Mouse (Mus musculus): ENCODE results near the gene 4833439L19Rik.

The 4833439L19Rik gene

DNA sequence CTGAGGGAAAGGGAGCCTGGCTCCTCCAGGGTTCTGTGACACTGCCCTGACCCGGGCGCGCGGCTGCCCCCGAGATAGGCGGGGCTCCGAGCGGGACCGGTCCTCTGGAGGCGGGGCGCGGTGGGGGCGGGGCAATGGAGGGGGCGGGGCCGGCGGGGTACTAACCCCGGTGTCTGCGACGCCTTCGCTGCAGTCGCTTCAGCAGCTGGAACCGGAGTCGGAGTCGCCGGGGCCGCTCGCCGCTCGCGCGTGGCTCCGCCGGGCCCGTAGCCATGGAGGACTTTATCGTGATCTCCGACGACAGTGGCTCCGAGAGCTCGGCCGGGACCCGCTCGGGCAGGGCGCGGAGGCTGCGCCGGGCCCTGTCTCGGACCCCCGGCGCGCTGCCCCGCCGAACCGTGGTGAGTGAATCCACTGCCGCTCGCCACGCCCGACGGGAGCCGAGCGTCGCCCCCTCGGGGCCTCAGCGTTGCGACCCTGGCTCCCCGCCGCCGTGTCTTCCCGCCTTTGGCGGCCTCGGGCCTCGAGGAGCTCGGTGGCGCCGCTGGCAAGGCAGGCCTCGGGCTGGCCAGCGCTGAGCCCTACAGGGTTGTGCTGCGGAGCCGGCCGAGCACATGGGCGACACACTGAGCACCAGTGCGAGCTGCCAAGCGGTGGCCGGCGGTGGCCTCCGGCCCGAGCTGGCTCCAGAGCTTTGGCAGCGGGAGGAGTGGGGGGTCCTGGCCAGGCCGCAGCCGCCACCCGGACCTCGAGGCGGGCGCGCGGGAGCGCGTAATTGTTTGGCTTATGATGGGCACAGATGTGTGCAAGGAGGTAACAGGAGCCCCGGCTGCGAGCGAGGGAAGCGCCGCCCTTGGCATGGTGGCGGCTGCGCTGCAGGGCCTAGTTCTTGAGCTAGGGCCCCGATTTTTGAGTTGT lies 61.4 kb downstream of the 4833439L19Rik start, which contains the start of gene Simc1:
TSS of gene Simc1 (plus strand) at position 176 of the 918 bp plus-strand sequence.
- no peak for TF ChIP-seq GATA4 (IDR thresholded peaks at IDR 0.05; ENCODE audit: insufficient replicate concordance, low read length)

GRCm38 (mm10) chr13:54503278-54503603 lies 62.0 kb downstream of the 4833439L19Rik start:
- TF ChIP-seq GATA4 (IDR thresholded peaks at IDR 0.05; ENCODE audit: insufficient replicate concordance, low read length), result no peak

DNA sequence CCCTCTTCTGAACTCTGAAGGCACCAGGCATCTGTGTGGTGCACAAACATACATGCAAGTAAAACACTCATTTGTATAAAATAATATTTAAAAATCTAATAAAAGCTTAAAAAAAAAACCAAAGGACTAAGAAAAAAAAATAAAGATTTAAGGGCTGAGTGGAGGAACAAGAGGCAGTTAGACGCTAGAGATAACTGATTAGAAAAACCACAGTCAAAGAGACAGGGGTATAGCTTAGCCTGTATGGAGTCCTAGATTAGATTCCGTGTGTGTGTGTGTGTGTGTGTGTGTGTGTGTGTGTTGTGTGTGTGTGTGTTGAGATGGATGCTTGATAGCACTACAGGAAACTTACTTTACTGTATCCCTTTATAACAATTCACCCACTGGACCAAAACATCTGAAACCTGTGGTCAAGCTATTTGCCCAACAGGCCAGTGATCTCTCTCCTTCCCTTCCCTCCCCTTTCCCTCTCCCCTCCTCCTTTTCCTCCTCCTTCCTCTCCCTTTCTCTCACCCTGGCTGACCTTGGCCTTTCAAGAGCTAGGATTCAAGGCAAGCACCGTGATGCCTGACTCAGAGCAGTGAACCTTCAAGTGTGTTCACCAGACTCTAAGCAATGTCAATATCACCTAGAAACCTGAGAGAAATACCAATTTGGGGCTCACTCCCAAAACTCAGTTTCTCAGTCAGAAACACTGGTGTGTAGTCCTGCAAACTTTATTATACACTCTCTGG lies 63.1 kb downstream of the 4833439L19Rik start:
- no peak for TF ChIP-seq GATA4 (IDR thresholded peaks at IDR 0.05; ENCODE audit: insufficient replicate concordance, low read length)

- TF ChIP-seq GATA4 (IDR thresholded peaks at IDR 0.05; ENCODE audit: insufficient replicate concordance, low read length), result no peak
Observed at GRCm38 (mm10) chr13:54501352-54501751, 63.9 kb downstream of the 4833439L19Rik start.

All from liver, adult (tissue).